Mouse (Mus musculus): ENCODE measurements around the gene Vwa2. TPM values are rescaled to one million over a fixed set of nuclear protein-coding genes. Genes with fewer than 3 reads are reported as not detected.

Vwa2 gene
- polyA plus RNA-seq, 1 experiment from 2014 or later, result 0.99 TPM

DNA sequence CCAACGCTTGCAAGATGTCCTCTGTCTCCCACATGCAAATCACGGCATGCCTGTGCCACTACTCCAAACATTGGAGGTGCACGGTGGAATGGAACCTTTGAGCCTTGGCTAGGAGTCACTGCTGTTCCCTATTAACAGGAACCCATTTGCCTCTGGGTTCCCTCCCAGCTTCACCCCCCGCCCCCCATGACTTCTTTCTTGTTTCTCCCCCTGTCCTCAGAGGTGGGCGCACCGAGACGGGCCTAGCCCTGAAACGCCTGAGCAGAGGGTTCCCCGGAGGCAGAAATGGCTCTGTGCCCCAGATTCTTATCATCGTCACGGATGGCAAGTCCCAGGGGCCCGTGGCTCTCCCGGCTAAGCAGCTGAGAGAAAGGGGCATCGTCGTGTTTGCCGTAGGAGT, 23.6 kb downstream of the Vwa2 start:
- H3K4me1 ChIP-seq (replicated peaks; ENCODE audit: control insufficient read depth, insufficient read depth), result no peaks in the 10 kb centered on the region
- ATAC-seq (ENCODE audit: low FRiP score, low TSS enrichment) (no peak), DNase-seq (ENCODE audit: low spot score) (no peak)
- no peaks in the 10 kb centered on the region for H3K27me3 ChIP-seq (ENCODE audit: control insufficient read depth, insufficient read depth, low read length)
- no peak overlapping the region for H3K4me2 ChIP-seq (replicated peaks; ENCODE audit: low read depth)
- no peak overlapping the region for H3K27ac ChIP-seq (replicated peaks)
- TF ChIP-seq EP300 (optimal IDR thresholded peaks at IDR 0.05) (no peak), CTCF (IDR thresholded peaks at IDR 0.05; ENCODE audit: low read depth) (no peak)
- no peaks in the 10 kb centered on the region for H3K36me3 ChIP-seq (ENCODE audit: control insufficient read depth, insufficient read depth, low read length)
- no peak overlapping the region for H3K4me3 ChIP-seq (ENCODE audit: low read depth, low read length)
- 87% methylated on average over 16 of the region's 16 CpGs for WGBS
- no peak overlapping the region for H3K9ac ChIP-seq (ENCODE audit: low read length)
- no peaks in the 10 kb centered on the region for H3K9me3 ChIP-seq (ENCODE audit: control insufficient read depth, low read length)

DNA sequence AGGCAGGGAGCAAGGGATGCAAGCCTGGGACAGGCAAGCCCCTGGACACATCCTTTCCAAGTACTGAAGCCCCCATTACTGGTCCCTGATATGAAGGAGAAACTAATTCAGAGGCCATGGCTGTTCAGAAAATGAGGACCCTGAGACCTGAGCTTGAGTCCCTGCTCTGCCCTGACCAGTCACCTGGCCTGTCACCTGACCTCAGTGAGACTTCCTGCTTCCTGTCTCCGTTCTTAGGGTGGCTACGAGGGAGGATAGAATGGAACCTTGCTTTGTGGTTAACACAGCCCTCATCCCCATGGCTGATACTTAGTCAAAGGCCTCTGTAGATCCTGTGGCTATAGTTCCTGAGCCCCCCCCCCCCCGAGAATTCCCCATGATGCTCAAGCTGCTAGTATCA, 30.0 kb downstream of the Vwa2 start:
- Histone ChIP-seq H3K4me3 (ENCODE audit: low read depth, low read length) (no peak overlapping the region), H3K4me2 (replicated peaks; ENCODE audit: low read depth) (no peak overlapping the region), H3K4me1 (replicated peaks; ENCODE audit: control insufficient read depth, insufficient read depth) (no peaks in the 10 kb centered on the region), H3K27ac (replicated peaks) (no peak overlapping the region), H3K9me3 (ENCODE audit: control insufficient read depth, low read length) (no peaks in the 10 kb centered on the region), H3K9ac (ENCODE audit: low read length) (no peak overlapping the region), H3K36me3 (ENCODE audit: control insufficient read depth, insufficient read depth, low read length) (no peaks in the 10 kb centered on the region), H3K27me3 (ENCODE audit: control insufficient read depth, insufficient read depth, low read length) (no peaks in the 10 kb centered on the region)
- ATAC-seq (ENCODE audit: low FRiP score, low TSS enrichment) (no peak), DNase-seq (ENCODE audit: low spot score) (no peak)
- WGBS, result 70% methylated on average over 3 of the region's 3 CpGs
- TF ChIP-seq EP300 (optimal IDR thresholded peaks at IDR 0.05) (no peak), CTCF (IDR thresholded peaks at IDR 0.05; ENCODE audit: low read depth) (no peak)

DNA sequence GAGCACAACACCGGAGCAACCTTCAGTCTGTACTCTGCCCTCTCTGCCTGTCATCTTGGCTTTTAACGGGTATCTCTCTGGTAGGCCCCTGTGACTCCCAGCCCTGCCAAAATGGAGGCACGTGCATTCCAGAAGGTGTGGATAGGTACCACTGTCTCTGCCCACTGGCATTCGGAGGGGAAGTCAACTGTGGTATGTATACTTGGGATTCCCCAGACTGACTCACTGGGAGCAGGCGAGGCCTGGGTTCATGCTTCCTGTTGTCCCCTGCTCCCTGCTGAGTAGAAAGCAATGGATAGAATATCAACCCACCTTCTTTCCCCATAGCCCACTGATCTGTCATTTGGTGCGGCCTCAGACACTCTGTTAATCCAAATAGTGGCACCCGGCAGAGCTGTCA, 31.3 kb downstream of the Vwa2 start:
- Histone ChIP-seq H3K4me2 (replicated peaks; ENCODE audit: low read depth) (no peak overlapping the region), H3K9ac (ENCODE audit: low read length) (no peak overlapping the region), H3K4me3 (ENCODE audit: low read depth, low read length) (no peak overlapping the region), H3K4me1 (replicated peaks; ENCODE audit: control insufficient read depth, insufficient read depth) (no peaks in the 10 kb centered on the region), H3K27ac (replicated peaks) (no peak overlapping the region), H3K9me3 (ENCODE audit: control insufficient read depth, low read length) (no peaks in the 10 kb centered on the region), H3K27me3 (ENCODE audit: control insufficient read depth, insufficient read depth, low read length) (no peaks in the 10 kb centered on the region), H3K36me3 (ENCODE audit: control insufficient read depth, insufficient read depth, low read length) (no peaks in the 10 kb centered on the region)
- WGBS, result 88% methylated on average over 7 of the region's 7 CpGs
- ATAC-seq (ENCODE audit: low FRiP score, low TSS enrichment) (no peak), DNase-seq (ENCODE audit: low spot score) (no peak)
- no peak for TF ChIP-seq EP300 (optimal IDR thresholded peaks at IDR 0.05)
- no peak for TF ChIP-seq CTCF (IDR thresholded peaks at IDR 0.05; ENCODE audit: low read depth)

DNA sequence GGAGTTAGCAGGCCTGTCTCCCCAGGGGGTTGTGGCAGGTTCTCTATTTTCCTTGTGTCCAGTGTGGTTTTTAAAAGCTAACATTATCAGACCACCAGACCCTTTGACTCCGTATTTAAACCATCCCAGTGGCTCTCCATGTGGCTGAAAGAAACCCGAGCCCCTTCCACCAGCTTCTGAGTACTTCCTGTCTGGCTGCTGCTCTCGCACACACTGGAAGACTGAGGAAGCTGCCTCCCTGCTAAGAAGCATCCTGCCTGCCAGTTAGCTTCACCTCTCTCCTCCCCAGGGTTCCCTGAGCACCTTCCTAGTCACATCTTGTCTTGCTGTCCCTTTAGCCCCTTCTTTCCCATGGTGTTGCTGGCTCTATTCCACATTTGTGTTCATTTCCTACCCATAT, 33.8 kb downstream of the Vwa2 start:
- DNase-seq (ENCODE audit: low spot score), result no peak
- Histone ChIP-seq H3K9ac (ENCODE audit: low read length) (no peak overlapping the region), H3K36me3 (ENCODE audit: control insufficient read depth, insufficient read depth, low read length) (no peaks in the 10 kb centered on the region), H3K27me3 (ENCODE audit: control insufficient read depth, insufficient read depth, low read length) (no peaks in the 10 kb centered on the region), H3K9me3 (ENCODE audit: control insufficient read depth, low read length) (no peaks in the 10 kb centered on the region), H3K4me3 (ENCODE audit: low read depth, low read length) (no peak overlapping the region), H3K27ac (replicated peaks) (no peak overlapping the region), H3K4me2 (replicated peaks; ENCODE audit: low read depth) (no peak overlapping the region), H3K4me1 (replicated peaks; ENCODE audit: control insufficient read depth, insufficient read depth) (no peaks in the 10 kb centered on the region)
- ATAC-seq (ENCODE audit: low FRiP score, low TSS enrichment), result no peak
- 55% methylated on average over 3 of the region's 3 CpGs for WGBS
- TF ChIP-seq CTCF (IDR thresholded peaks at IDR 0.05; ENCODE audit: low read depth) (no peak), EP300 (optimal IDR thresholded peaks at IDR 0.05) (no peak)

DNA sequence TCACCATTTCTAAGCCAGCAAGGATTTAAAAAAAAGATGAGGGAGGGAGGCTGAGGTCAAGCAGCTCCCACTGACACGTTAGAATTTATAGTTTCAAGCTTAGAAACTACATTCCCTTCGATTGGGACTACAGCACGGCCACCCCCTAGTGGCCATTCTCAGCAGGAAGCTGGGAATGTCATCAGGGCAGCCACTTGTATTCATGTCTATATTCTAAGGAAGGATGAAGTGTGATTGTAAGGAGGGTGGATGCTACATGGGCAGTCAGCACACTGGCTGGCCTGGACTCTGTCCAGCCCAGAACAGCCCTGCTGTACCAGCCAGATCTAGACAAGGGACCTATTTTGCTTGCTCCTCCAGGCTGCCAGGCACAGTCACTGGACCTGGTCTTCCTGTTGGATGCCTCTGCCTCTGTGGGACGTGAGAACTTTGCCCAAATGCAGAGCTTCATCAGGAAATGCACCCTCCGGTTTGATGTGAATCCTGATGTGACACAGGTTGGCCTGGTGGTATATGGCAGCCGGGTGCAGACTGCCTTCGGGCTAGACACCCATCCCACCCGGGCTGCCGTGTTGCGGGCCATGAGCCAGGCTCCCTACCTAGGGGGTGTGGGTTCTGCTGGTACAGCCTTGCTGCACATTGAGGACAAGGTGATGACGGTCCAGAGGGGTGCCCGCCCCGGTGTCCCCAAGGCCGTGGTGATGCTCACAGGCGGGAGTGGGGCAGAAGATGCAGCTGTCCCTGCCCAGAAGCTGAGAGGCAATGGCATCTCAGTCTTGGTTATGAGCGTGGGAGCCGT, 34.6 kb downstream of the Vwa2 start:
- H3K4me1 ChIP-seq (replicated peaks; ENCODE audit: control insufficient read depth, insufficient read depth), result no peaks in the 10 kb centered on the region
- TF ChIP-seq CTCF (IDR thresholded peaks at IDR 0.05; ENCODE audit: low read depth), result peak; percentile 97
- TF ChIP-seq EP300 (optimal IDR thresholded peaks at IDR 0.05), result no peak
- H3K36me3 ChIP-seq (ENCODE audit: control insufficient read depth, insufficient read depth, low read length), result no peaks in the 10 kb centered on the region
- peak; percentile 45 for ATAC-seq (ENCODE audit: low FRiP score, low TSS enrichment)
- no peak overlapping the region for H3K27ac ChIP-seq (replicated peaks)
- WGBS, result 71% methylated on average over 17 of the region's 17 CpGs
- no peak overlapping the region for H3K4me2 ChIP-seq (replicated peaks; ENCODE audit: low read depth)
- H3K9ac ChIP-seq (ENCODE audit: low read length), result no peak overlapping the region
- DNase-seq (ENCODE audit: low spot score), result peak; percentile 74
- no peaks in the 10 kb centered on the region for H3K9me3 ChIP-seq (ENCODE audit: control insufficient read depth, low read length)
- H3K27me3 ChIP-seq (ENCODE audit: control insufficient read depth, insufficient read depth, low read length), result no peaks in the 10 kb centered on the region
- H3K4me3 ChIP-seq (ENCODE audit: low read depth, low read length), result no peak overlapping the region

DNA sequence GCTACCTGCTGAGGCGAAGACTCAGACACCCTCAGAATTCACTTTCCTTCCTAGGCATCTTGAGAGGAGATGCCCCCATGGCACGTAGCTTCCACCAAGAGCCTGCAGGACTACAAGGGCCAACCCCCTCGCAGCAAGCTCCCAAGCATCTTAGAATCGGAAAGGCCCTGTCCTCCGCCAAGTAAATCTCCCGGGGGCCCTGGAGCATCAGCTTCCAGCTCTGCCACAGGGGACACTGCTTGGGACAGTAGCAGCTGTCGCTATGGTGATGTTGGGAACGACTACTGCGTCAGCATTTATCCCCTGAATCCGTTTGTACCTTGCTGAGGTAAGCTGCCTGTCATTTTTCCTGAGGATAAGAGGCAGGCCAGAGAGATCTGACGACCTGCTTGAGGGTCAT, 36.5 kb downstream of the Vwa2 start:
- peaks cover 3% of the 10 kb centered on the region; the same call in 1 of the 2 replicates for H3K36me3 ChIP-seq (ENCODE audit: control insufficient read depth, insufficient read depth, low read length)
- no peaks in the 10 kb centered on the region for H3K4me1 ChIP-seq (replicated peaks; ENCODE audit: control insufficient read depth, insufficient read depth)
- DNase-seq (ENCODE audit: low spot score) (no peak), ATAC-seq (ENCODE audit: low FRiP score, low TSS enrichment) (no peak)
- H3K4me2 ChIP-seq (replicated peaks; ENCODE audit: low read depth), result no peak overlapping the region
- TF ChIP-seq EP300 (optimal IDR thresholded peaks at IDR 0.05) (no peak), CTCF (IDR thresholded peaks at IDR 0.05; ENCODE audit: low read depth) (no peak)
- no peaks in the 10 kb centered on the region for H3K27me3 ChIP-seq (ENCODE audit: control insufficient read depth, insufficient read depth, low read length)
- no peak overlapping the region for H3K9ac ChIP-seq (ENCODE audit: low read length)
- no peak overlapping the region for H3K27ac ChIP-seq (replicated peaks)
- 0 out of 2 replicates have a peak, but pooled peaks cover 3% of the 10 kb centered on the region for H3K9me3 ChIP-seq (ENCODE audit: control insufficient read depth, low read length)
- WGBS, result 68% methylated on average over 11 of the region's 11 CpGs
- no peak overlapping the region for H3K4me3 ChIP-seq (ENCODE audit: low read depth, low read length)
